Mouse (Mus musculus) CH12.LX (cell line): Measurements from ENCODE around the gene Rab5if. TPM values are rescaled to one million over a fixed set of nuclear protein-coding genes. Genes with fewer than 3 reads are reported as not detected.
"Not testable (repeated sequence)": the region's sequence is repeated elsewhere in the genome, so short reads cannot be mapped to it uniquely, and the experiment has no call there.

ENCODE experiments used
- DNase-seq: peaks from one replicate; pipeline ENCODE4 v3.0.0-alpha.2; 2013; ENCODE audit errors: extremely low read depth
- H3K27ac ChIP-seq: 2 replicates; pipeline ENCODE4 v1.5.1; 2012; ENCODE audit warnings: low read depth, mild to moderate bottlenecking, control low read depth, moderate library complexity; ENCODE audit not compliant: insufficient read depth
- H3K27me3 ChIP-seq: replicated peaks from 2 replicates; pipeline ENCODE3; 2012; ENCODE audit warnings: inconsistent platforms
- H3K36me3 ChIP-seq, 2 experiments: replicated peaks in 1 of 2; 2 replicates each; pipeline versions ENCODE3 to v1.6.1; 2012; ENCODE audit warnings: inconsistent platforms in 1 of 2, low read length in 1 of 2, mild to moderate bottlenecking in 1 of 2, mixed read lengths in 1 of 2, moderate library complexity in 1 of 2; ENCODE audit not compliant: control insufficient read depth in 1 of 2, insufficient read depth in 1 of 2
- H3K4me1 ChIP-seq, 2 experiments: 2 replicates each; pipeline ENCODE4 v1.6.1; 2012; ENCODE audit warnings: inconsistent platforms in 1 of 2, moderate library complexity in 1 of 2; ENCODE audit not compliant: insufficient read depth in 2 of 2, control insufficient read depth in 1 of 2
- H3K4me2 ChIP-seq: 2 replicates; pipeline ENCODE4 v1.6.1; 2012; ENCODE audit warnings: low read depth, mild to moderate bottlenecking, control low read depth; ENCODE audit not compliant: poor library complexity, insufficient read depth, severe bottlenecking
- H3K4me3 ChIP-seq, 3 experiments: fragments of 150-350 bp in 1 of 3; sonication (generic) in 1 of 3; replicated peaks in 1 of 3; 2 replicates each; pipeline versions ENCODE3 to v1.5.1; 2011 to 2012; ENCODE audit warnings: low read depth in 2 of 3, low read length in 2 of 3, mild to moderate bottlenecking in 2 of 3, moderate library complexity in 2 of 3, control low read depth in 1 of 3, improper control_type of control experiment in 1 of 3, inconsistent platforms in 1 of 3, mixed read lengths in 1 of 3; ENCODE audit not compliant: poor library complexity in 1 of 3
- H3K79me2 ChIP-seq: replicated peaks from 2 replicates; pipeline ENCODE4 v1.6.1; 2012; ENCODE audit warnings: mild to moderate bottlenecking, moderate library complexity; ENCODE audit not compliant: control insufficient read depth, poor library complexity, insufficient read depth, severe bottlenecking; ENCODE audit errors: extremely low read depth
- H3K9ac ChIP-seq: 2 replicates; pipeline ENCODE4 v1.6.1; 2012; ENCODE audit warnings: low read depth, mild to moderate bottlenecking, control low read depth, moderate library complexity; ENCODE audit not compliant: insufficient read depth
- H3K9me3 ChIP-seq: replicated peaks from 2 replicates; pipeline ENCODE3; 2012; ENCODE audit warnings: low read length, inconsistent platforms, mixed read lengths
- BHLHE40 ChIP-seq: IDR thresholded peaks from 2 replicates; pipeline ENCODE4 v1.6.1; 2011; ENCODE audit warnings: mild to moderate bottlenecking, low read depth, low read length, improper control_type of control experiment
- CHD2 ChIP-seq: IDR thresholded peaks from 2 replicates; pipeline ENCODE4 v1.6.1; 2011; ENCODE audit warnings: low read length, improper control_type of control experiment
- CTCF ChIP-seq, 2 experiments: IDR thresholded peaks in 1 of 2; conservative IDR thresholded peaks in 1 of 2; 2 replicates each; pipeline ENCODE4 v1.5.1; 2011 to 2012; ENCODE audit warnings: low read depth in 2 of 2, low read length in 2 of 2, improper control_type of control experiment in 1 of 2, inconsistent platforms in 1 of 2, mild to moderate bottlenecking in 1 of 2, moderate library complexity in 1 of 2
- GABPA ChIP-seq: IDR thresholded peaks from 2 replicates; pipeline ENCODE4 v1.6.1; 2012; ENCODE audit warnings: low read depth, low read length, improper control_type of control experiment, inconsistent platforms; ENCODE audit not compliant: insufficient replicate concordance
- HCFC1 ChIP-seq: IDR thresholded peaks from 2 replicates; pipeline ENCODE4 v1.6.1; 2012; ENCODE audit warnings: low read depth, mild to moderate bottlenecking, inconsistent platforms, low read length, improper control_type of control experiment
- JUND ChIP-seq: conservative IDR thresholded peaks from 2 replicates; pipeline ENCODE4 v1.6.1; 2011; ENCODE audit warnings: low read depth, low read length, improper control_type of control experiment
- KAT2A ChIP-seq: IDR thresholded peaks from 2 replicates; pipeline ENCODE4 v1.6.1; 2012; ENCODE audit warnings: low read length, improper control_type of control experiment, inconsistent platforms; ENCODE audit not compliant: insufficient replicate concordance
- MAFK ChIP-seq: IDR thresholded peaks from 2 replicates; pipeline ENCODE4 v1.6.1; 2011; ENCODE audit warnings: low read length, improper control_type of control experiment; ENCODE audit not compliant: insufficient replicate concordance
- MAX ChIP-seq: IDR thresholded peaks from 2 replicates; pipeline ENCODE4 v1.6.1; 2011; ENCODE audit warnings: low read length, improper control_type of control experiment
- MYC ChIP-seq: IDR thresholded peaks from 2 replicates; pipeline ENCODE4 v1.6.1; 2011; ENCODE audit warnings: low read depth, mild to moderate bottlenecking, improper control_type of control experiment, low read length
- NELFE ChIP-seq: IDR thresholded peaks from 2 replicates; pipeline ENCODE4 v1.6.1; 2011; ENCODE audit warnings: low read depth, low read length, improper control_type of control experiment
- NRF1 ChIP-seq: IDR thresholded peaks from 2 replicates; pipeline ENCODE4 v1.6.1; 2014; ENCODE audit warnings: low read depth, mild to moderate bottlenecking, inconsistent platforms, low read length, improper control_type of control experiment, moderate library complexity
- PAX5 ChIP-seq: IDR thresholded peaks from 2 replicates; pipeline ENCODE4 v1.6.1; 2012; ENCODE audit warnings: low read length, inconsistent platforms, mixed read lengths
- POLR2A ChIP-seq: IDR thresholded peaks from 2 replicates; pipeline ENCODE4 v1.6.1; 2011; ENCODE audit warnings: low read depth, mild to moderate bottlenecking, improper control_type of control experiment, low read length
- RAD21 ChIP-seq: IDR thresholded peaks from 2 replicates; pipeline ENCODE4 v1.6.1; 2011; ENCODE audit warnings: low read depth, mild to moderate bottlenecking, low read length, improper control_type of control experiment, moderate library complexity
- RCOR1 ChIP-seq: conservative IDR thresholded peaks from 2 replicates; pipeline ENCODE4 v1.6.1; 2012; ENCODE audit warnings: low read depth, mild to moderate bottlenecking, inconsistent platforms, low read length, improper control_type of control experiment
- SMC3 ChIP-seq: IDR thresholded peaks from 2 replicates; pipeline ENCODE4 v1.6.1; 2011; ENCODE audit warnings: low read depth, low read length, improper control_type of control experiment
- TBP ChIP-seq: conservative IDR thresholded peaks from 2 replicates; pipeline ENCODE4 v1.6.1; 2011; ENCODE audit warnings: low read depth, low read length, improper control_type of control experiment
- ZC3H11A ChIP-seq: IDR thresholded peaks from 2 replicates; pipeline ENCODE4 v1.6.1; 2012; ENCODE audit warnings: low read depth, mild to moderate bottlenecking, inconsistent platforms, low read length, improper control_type of control experiment
- ZKSCAN1 ChIP-seq: IDR thresholded peaks from 2 replicates; pipeline ENCODE4 v1.6.1; 2012; ENCODE audit warnings: low read depth, inconsistent platforms, low read length, improper control_type of control experiment, borderline replicate concordance
- ZMIZ1 ChIP-seq: IDR thresholded peaks from 2 replicates; pipeline ENCODE4 v1.6.1; 2012; ENCODE audit warnings: low read depth, mild to moderate bottlenecking, inconsistent platforms, low read length, improper control_type of control experiment
- dilution Hi-C: fragments of 300-500 bp; cut with MboI; formaldehyde crosslinking; loops from 2 replicates; pipeline ENCODE4 v1.14.3; 2020; ENCODE audit warnings: low sequenced_read_pairs; ENCODE audit not compliant: extremely low pct_unique_long_range_greater_than_20kb, extremely low pct_ligation_motif_present
- in situ Hi-C: fragments of 300-500 bp; cut with MboI; formaldehyde crosslinking; loops from 3 replicates; pipeline ENCODE4 v1.14.3; 2019; ENCODE audit warnings: low sequenced_read_pairs, low pct_ligation_motif_present, low pct_unique_long_range_greater_than_20kb, mixed read lengths
- polyA plus RNA-seq: library from polyadenylated mRNA; unstranded; fragments of >175 nt; gene quantifications from 2 replicates; pipeline ENCODE4 v1.2.1, GENCODE M21; 2012; ENCODE audit warnings: low read depth; ENCODE audit not compliant: insufficient read length
- total RNA-seq, 2 experiments: library from RNA; depleted of rRNA; stranded (reverse); fragments of 300-350 nt in 1 of 2; fragments of >200 nt in 1 of 2; gene quantifications; 2 replicates each; pipeline ENCODE4 v1.2.3; 2012 to 2014

Rab5if gene
- total and polyA plus RNA-seq, 3 experiments = 111 to 205 (median 186) TPM

DNA sequence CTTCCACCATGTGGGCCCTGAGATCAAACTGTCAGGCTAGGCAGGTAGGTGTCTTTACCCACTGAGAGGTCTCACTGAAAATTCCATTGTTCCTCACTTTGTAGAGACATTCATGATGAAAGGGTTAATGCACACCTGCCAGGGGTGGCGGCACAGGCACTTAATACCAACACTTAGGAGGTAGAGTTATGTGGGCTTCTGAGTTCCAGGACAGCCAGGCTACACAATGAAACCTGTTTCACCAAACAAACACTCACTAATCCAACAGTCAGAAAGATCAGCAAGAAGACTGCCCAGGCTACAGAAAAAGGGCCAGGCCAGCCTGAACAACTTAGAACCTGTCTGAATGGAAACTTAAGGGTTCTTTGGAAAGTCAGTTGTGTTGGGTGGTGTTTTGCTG lies 46.8 kb upstream of the Rab5if start:
- TF ChIP-seq ZC3H11A (no peak), RAD21 (no peak), ZKSCAN1 (no peak), HCFC1 (no peak), KAT2A (no peak), GABPA (no peak)
- TF ChIP-seq, all 38 proteins: peak for 0
- H3K27me3 ChIP-seq = peaks cover 9% of the 10 kb centered on the region
- in situ Hi-C loops = no loop called here
- no peak overlapping the region for H3K9ac ChIP-seq
- DNase-seq = no peak
- no peaks in the 10 kb centered on the region for H3K79me2 ChIP-seq
- no peaks in the 10 kb centered on the region for H3K9me3 ChIP-seq
- peaks cover 2 to 4% of the 10 kb centered on the region in 2 experiments; a peak in 3 of 4 replicates for H3K4me1 ChIP-seq
- H3K27ac ChIP-seq = no peak overlapping the region
- H3K4me2 ChIP-seq = no peak overlapping the region
- H3K4me3 ChIP-seq = no peak overlapping the region
- dilution Hi-C loops = no loop called here
- H3K36me3 ChIP-seq = no peaks in the 10 kb centered on the region

DNA sequence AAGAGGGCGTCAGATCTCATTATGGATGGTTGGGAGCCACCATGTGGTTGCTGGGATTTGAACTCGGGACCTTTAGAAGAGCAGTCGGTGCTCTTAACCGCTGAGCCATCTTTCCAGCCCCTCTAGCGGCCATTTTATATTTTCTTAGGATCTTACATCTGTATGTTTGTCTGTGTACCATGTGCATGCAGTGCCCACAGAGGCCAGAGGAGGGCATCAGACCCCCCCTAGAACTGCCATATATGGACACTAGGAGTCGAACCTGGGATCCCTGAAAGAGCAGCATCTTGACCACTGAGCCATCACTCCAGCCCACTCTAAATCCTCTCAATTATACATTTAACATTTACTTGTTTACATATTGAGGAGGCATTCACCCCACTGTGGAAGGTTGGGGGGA lies 37.8 kb upstream of the Rab5if start:
- H3K27ac ChIP-seq, H3K36me3 ChIP-seq, DNase-seq, H3K9me3 ChIP-seq, H3K4me3 ChIP-seq, H3K4me1 ChIP-seq, dilution Hi-C loops, H3K79me2 ChIP-seq, H3K9ac ChIP-seq, H3K27me3 ChIP-seq, H3K4me2 ChIP-seq, in situ Hi-C loops: not testable (repeated sequence)
- TF ChIP-seq CTCF (conservative IDR thresholded peaks at IDR 0.05 in 1 of 2, IDR thresholded peaks at IDR 0.05 in 1 of 2; ENCODE audit: low read depth in 2 of 2, low read length in 2 of 2) = 0 out of 4 replicates have a peak, but pooled peaks of 1 of the 2 experiments have one; percentile 3

DNA sequence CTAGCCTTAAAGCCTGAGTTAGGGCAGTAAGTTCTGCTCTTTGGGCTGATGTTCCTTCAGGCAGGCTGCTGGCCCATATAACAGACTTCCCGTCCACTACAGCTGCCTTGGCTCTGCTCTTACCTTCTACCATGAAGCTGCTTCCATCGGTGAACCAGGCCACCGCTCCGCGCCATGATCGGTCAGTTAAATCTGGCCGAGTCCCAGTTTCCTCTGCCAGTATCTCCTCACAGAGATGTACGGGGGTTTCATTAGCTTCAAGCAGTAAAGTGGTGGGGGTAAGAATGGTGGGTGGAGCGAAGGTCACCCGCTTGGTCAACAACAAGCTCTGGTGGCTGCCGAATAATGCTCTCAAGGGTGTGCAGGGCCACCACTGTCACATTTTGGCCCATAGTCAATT lies 28.6 kb upstream of the Rab5if start:
- no peak for DNase-seq
- no peak overlapping the region for H3K4me3 ChIP-seq
- peaks cover 4% of the 10 kb centered on the region for H3K9me3 ChIP-seq
- in situ Hi-C loops = no loop called here
- H3K4me2 ChIP-seq = no peak overlapping the region
- dilution Hi-C loops = no loop called here
- H3K27ac ChIP-seq = no peak overlapping the region
- H3K27me3 ChIP-seq = no peaks in the 10 kb centered on the region
- no peaks in the 10 kb centered on the region for H3K79me2 ChIP-seq
- TF ChIP-seq JUND (no peak), CHD2 (no peak), ZMIZ1 (no peak), SMC3 (no peak), TBP (no peak), BHLHE40 (no peak), ZKSCAN1 (no peak), MYC (no peak), GABPA (no peak), MAFK (no peak), PAX5 (no peak), NRF1 (no peak), POLR2A (no peak), MAX (no peak), CTCF (conservative IDR thresholded peaks at IDR 0.05 in 1 of 2, IDR thresholded peaks at IDR 0.05 in 1 of 2; ENCODE audit: low read depth in 2 of 2, low read length in 2 of 2) (no peak), RCOR1 (no peak), NELFE (no peak)
- H3K4me1 ChIP-seq = peaks cover 2 to 4% of the 10 kb centered on the region in 2 experiments; a peak in 3 of 4 replicates
- H3K9ac ChIP-seq = no peak overlapping the region
- H3K36me3 ChIP-seq = peaks cover 0 to 28% of the 10 kb centered on the region in 2 experiments
